Mouse (Mus musculus): ENCODE data around the gene Cwc27.

DNA sequence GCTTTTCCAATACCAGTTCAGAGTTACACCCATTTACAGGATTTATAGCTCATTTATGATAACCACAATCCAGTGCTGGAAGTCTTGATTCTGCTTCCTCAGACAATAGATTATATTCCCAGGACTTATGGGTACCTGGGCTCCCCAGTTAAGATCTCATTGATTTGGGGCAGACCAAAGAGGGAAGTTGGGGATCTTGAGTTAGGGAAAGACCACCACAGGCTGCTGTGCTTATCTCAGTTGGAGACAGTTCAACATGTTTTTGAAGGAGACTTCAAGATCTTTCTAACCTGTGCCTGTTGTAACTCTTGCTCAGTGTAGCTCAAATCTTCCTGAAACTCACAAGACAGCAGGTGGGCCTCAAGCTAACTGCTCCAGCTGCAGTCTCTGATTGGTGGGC, 4.2 kb upstream of the Cwc27 start:
- no peak for TF ChIP-seq CTCF (IDR thresholded peaks at IDR 0.05)
- no peak for TF ChIP-seq EP300 (IDR thresholded peaks at IDR 0.05)

Data from lung, postnatal 0 days (tissue).